Mouse (Mus musculus) spleen, postnatal 10 days (tissue): ENCODE results near the gene Hist1h2bc.

ENCODE experiments used
- DNase-seq, 2 experiments: peaks; one replicate each; pipeline ENCODE4 v3.0.0; 2021 to 2022; ENCODE audit warnings: low spot score in 2 of 2

Hist1h2bc gene

DNA sequence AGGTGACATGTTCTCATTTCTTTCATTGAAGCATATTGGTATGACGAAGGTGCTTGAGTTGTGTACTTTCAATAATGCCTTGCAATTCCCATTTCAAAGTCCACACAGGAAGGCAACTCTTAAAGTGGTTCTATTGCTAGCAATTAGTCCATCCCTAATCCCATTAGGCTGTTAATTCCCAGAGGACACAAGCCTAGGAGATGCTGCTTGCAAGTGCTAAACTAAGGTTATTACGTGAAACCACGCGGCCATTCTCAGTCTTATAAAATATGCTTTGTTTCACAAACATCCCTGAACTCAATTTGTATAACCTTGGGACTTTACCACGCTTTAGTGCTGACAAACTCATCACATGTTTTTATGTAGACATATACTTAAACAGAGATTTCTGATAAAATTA lies 53.1 kb downstream of the Hist1h2bc start:
- DNase-seq, result peak in 1 of 2 experiments; percentile 9

DNA sequence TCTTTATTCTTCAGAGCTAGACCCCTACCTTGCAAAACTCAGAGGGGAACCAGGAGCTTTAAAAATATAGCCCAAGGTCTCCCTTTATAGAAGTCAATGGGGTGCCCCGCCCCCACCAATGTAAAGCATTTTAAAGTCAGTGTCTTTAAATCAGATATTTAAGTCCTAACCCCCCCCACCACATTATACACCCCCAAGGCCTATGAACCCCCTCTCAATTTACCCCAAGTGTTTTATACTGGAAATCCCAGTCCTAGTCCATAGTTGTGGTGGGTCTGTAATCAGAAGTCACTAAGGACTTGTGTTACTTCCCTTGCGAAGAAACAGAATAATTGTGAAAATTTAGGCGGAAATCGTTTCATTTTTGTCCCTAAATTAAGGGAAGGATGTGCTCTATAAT lies 54.0 kb downstream of the Hist1h2bc start:
- peak; percentile 54 to 76 for DNase-seq

DNA sequence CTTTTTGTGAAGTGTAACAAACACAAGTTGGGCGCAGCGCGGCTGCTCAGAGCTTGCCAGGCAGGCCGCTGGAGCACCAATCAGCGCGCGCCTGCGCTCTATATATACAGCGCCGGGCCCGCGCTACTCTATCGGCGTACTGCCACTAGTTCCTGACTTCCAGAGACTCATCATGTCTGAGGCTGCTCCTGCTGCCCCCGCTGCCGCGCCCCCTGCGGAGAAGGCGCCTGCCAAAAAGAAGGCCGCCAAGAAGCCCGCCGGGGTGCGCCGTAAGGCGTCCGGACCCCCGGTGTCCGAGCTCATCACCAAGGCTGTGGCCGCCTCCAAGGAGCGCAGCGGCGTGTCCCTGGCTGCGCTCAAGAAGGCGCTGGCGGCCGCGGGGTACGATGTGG lies 54.7 kb downstream of the Hist1h2bc start, which contains the start of gene Hist1h1c:
Gene Hist1h1c, plus strand, starts transcription at position 132 of the 392 bp plus-strand sequence.
- DNase-seq, result peak; percentile 96 to 99

DNA sequence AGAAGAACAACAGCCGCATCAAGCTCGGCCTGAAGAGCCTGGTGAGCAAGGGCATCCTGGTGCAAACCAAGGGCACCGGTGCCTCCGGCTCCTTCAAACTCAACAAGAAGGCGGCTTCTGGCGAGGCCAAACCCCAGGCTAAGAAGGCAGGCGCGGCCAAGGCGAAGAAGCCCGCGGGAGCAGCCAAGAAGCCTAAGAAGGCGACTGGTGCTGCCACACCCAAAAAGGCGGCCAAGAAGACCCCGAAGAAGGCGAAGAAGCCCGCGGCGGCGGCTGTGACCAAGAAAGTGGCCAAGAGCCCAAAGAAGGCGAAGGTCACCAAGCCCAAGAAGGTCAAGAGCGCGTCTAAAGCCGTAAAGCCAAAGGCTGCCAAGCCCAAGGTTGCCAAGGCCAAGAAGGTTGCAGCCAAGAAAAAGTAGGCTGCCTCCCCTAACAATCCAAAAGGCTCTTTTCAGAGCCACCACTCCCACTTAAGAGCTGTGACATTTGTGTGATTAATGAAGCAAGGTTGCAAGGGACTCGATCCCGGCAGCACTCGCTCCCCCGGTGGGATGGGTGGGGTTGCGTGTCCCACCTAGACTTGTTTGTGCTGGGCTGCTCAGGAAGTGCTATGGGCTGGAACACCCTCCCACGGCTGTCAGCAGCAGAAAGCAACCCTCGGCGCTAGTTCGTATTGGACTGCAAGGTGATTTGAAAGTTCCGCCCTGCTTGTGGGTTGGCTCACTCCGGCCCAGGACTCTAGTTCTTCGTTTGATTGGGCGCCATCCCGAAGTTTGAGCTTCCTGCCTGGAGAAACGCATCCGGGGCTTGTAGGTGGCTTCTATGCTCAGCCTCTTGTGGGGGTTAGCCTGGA lies 55.3 kb downstream of the Hist1h2bc start:
- DNase-seq, result peak; percentile 92

DNA sequence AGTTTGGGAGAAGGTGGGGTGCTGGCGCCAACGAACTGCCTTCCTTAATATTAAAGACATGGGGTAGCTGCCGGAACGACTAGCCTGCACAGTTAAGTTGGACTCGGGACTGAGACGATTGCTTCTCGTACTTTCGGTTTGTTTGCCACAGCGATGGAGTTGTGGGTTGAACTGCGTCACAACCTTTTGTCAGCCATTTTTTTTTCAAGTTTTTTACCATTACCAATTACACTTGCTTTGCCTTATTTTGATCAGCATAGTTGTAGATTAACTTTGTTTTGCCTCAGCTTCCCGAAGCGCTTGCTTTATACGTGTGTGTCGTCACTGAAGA lies 55.9 kb downstream of the Hist1h2bc start:
- no peak for DNase-seq

DNA sequence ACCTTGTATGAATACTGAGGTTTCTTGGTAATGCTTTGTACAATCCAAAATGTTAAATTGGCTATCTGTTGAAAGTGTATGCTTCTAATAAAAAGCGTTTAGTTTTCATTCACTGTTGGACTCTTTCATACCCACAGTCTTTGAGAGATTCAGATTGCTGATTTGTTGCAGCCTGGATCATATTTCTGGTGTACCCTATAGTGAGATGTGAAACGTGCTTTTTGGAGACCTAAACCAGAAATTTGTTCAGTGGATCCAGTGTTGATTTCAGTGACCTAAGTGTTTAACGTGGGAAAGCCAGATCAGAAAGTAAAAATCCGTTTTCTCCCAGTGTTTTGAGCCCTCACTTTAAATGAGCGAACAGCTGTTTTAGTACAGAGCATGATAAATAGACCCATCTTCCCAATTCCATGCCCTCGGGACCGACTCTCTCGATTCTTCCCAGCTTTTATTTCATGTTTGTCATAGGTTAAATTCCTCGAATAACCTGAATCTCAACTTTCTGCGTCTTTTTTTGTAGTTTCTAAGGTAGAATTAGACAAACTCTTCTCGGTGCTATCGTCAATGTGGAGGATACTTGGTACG lies 56.3 kb downstream of the Hist1h2bc start:
- DNase-seq, result no peak

- peak in 1 of 2 experiments; percentile 4 for DNase-seq
Observed at GRCm38 (mm10) chr13:23740910-23741309, 56.9 kb downstream of the Hist1h2bc start.

- peak in 1 of 2 experiments; percentile 19 for DNase-seq
Observed at GRCm38 (mm10) chr13:23742007-23742406, 58.0 kb downstream of the Hist1h2bc start.
